Mouse (Mus musculus) A20 (cell line): ENCODE data around the gene Cfap57.

Experiments used
- DNase-seq: peaks from one replicate; pipeline ENCODE4 v3.0.0-alpha.2; 2011; ENCODE audit warnings: low read depth, low spot score

Gene Cfap57

GRCm38 (mm10) chr4:118620279-118620966, at the start of gene Cfap57, which contains the start of gene Ebna1bp2:
Gene Cfap57, minus strand, starts transcription at chr4:118620777.
Gene Ebna1bp2, plus strand, starts transcription at chr4:118620799.
- DNase-seq = peak; percentile 96

- no peak for DNase-seq
Measured at GRCm38 (mm10) chr4:118658652-118659051, 38.1 kb upstream of the Cfap57 start, which contains the start of gene Olfr62. Gene Olfr62, plus strand, starts transcription at chr4:118658952.

GRCm38 (mm10) chr4:118645234-118645633, 24.7 kb upstream of the Cfap57 start:
- peak; percentile 65 for DNase-seq

GRCm38 (mm10) chr4:118642346-118643190, 22.0 kb upstream of the Cfap57 start:
- no peak for DNase-seq

- no peak for DNase-seq
Measured at GRCm38 (mm10) chr4:118630261-118630660, 9.7 kb upstream of the Cfap57 start.

- DNase-seq = no peak
Measured at GRCm38 (mm10) chr4:118621781-118622180, 1.2 kb upstream of the Cfap57 start.

- DNase-seq = no peak
Measured at GRCm38 (mm10) chr4:118620967-118621320, 367 bp upstream of the Cfap57 start.

GRCm38 (mm10) chr4:118615412-118615811, 5.2 kb downstream of the Cfap57 start:
- DNase-seq = no peak

- DNase-seq = peak; percentile 65
Measured at GRCm38 (mm10) chr4:118612619-118613018, 8.0 kb downstream of the Cfap57 start.

- DNase-seq = no peak
Measured at GRCm38 (mm10) chr4:118609836-118610235, 10.7 kb downstream of the Cfap57 start.

- no peak for DNase-seq
Measured at GRCm38 (mm10) chr4:118604065-118604464, 16.5 kb downstream of the Cfap57 start.

- DNase-seq = no peak
Measured at GRCm38 (mm10) chr4:118589733-118590130, 30.8 kb downstream of the Cfap57 start.

- no peak for DNase-seq
Measured at GRCm38 (mm10) chr4:118589053-118589732, 31.4 kb downstream of the Cfap57 start.

- DNase-seq = peak; percentile 24
Measured at GRCm38 (mm10) chr4:118582629-118583028, 37.9 kb downstream of the Cfap57 start.

GRCm38 (mm10) chr4:118581508-118581907, 39.1 kb downstream of the Cfap57 start:
- no peak for DNase-seq

- peak; percentile 45 for DNase-seq
Measured at GRCm38 (mm10) chr4:118579313-118579712, 41.3 kb downstream of the Cfap57 start.

- peak; percentile 76 for DNase-seq
Measured at GRCm38 (mm10) chr4:118576097-118576496, 44.5 kb downstream of the Cfap57 start.

GRCm38 (mm10) chr4:118571441-118571840, 49.1 kb downstream of the Cfap57 start:
- peak; percentile 25 for DNase-seq

- DNase-seq = peak; percentile 19
Measured at GRCm38 (mm10) chr4:118569320-118569719, 51.3 kb downstream of the Cfap57 start.

GRCm38 (mm10) chr4:118568709-118569108, 51.9 kb downstream of the Cfap57 start:
- DNase-seq = no peak

GRCm38 (mm10) chr4:118566161-118566676, 54.4 kb downstream of the Cfap57 start:
- DNase-seq = peak; percentile 65

GRCm38 (mm10) chr4:118564926-118565279, 55.7 kb downstream of the Cfap57 start:
- no peak for DNase-seq
